Mouse (Mus musculus): Measurements from ENCODE around the gene Trmt2a.
A peak's percentile ranks its signal among the peaks of the same experiment; 100 is the strongest.
"Not testable (repeated sequence)": the region's sequence is repeated elsewhere in the genome, so short reads cannot be mapped to it uniquely, and the experiment has no call there.

Trmt2a gene

DNA sequence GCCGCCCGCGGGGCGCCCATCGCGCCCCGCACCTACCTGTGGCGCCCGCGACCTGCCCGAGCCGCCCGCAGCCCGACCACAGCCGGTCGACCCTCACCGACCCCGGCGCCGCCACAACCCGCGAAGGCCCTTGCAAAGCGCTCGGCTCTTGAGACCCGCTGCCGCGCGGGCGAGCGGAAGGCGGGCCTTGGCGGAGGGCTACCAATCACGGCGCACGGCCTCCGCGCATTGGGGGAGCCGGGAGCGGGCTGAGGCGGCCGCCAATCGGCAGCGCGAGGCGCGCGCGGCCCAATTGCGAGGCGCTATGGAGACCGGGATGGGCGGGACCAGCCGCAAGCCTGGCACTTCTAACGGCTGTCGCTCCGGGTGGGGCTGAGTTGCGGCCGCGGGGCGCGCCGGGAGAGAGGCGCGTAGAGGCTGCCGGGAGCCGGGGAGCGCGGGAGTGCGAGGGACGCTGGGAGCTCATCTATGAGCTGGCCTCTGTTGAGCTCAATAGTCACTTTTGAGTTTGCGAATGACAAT is 40.6 kb downstream of the Trmt2a start, which contains the start of gene Dgcr8:
Gene Dgcr8, minus strand, starts transcription at position 180 of the 522 bp plus-strand sequence.
- peak; percentile 97 for DNase-seq (ENCODE audit: low spot score)

DNA sequence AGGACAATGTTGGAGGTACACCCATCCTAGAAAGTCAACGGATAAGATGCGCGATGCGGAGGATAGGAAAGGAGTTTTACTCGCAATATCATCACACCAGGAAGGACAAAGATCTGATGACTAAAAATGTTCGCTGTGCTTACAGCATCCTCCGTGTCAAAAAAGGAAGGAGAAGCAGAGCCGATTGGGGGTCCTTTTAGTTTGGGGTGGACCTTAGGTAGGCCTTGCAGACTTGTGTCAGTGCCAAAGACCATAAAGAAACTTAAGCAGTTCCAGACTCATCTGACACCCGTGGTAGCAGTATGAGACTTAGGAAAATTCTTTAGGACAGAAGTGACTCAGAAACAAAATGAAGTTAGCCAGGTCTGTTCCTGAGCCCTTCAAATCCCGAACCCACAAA is 41.1 kb downstream of the Trmt2a start:
- not testable (repeated sequence) for DNase-seq (ENCODE audit: low spot score)
